Mouse (Mus musculus): ENCODE results near the gene Bpifb5.
"Not testable (repeated sequence)": the region's sequence is repeated elsewhere in the genome, so short reads cannot be mapped to it uniquely, and the experiment has no call there.

Gene Bpifb5

DNA sequence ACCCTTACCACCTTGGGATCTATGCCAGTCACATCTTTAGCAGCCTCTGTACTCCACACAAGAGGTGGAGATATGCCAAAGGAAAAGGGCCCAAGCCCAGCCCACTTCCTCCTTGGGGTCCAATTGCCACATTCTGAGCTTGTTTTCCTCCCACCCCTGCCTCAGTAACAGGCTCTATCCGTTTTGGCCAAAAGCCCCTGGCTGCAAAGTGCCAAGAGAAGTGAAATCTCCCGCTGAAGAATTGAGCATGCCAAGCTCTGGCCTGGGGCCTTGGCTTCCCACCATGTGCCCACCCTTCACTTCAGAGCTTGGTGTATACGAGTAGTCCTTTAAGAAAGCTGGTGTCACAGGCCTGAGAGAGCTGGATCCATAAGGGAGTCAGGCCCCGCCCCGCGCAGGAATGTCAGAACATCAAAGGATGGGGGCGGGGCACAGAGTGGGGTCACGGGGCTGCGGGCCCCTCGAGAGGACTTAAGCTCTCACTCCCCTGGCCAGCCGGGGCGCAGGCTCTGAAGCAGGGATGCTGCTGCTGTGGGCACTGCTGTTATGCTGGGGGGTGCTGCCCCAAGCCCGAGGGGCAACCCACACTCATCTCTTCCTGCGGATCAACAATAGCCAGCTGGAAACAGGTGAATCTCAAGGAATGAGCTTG lies at the start of gene Bpifb5:
Gene Bpifb5 (plus strand): TSS at position 478 of the 652 bp plus-strand sequence.
- DNase-seq = peak; percentile 64

DNA sequence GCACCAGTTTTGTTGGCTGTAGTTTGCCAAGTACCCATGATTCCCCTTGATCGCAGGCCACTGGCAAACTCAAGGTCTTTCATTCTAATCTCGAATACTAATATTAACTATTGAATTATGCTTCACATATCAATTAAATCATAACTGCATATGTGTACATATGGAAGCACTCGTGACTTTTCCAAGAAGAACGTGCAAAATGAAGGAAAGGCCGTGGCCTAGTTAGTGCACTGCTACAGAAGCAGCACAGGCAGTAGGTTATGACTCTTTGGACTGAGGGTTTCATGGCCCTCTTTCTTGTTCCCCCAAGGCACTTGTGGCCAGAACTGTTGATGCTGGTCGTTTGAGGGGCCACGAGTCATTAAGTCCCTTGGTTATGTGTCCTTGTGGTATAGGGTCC lies 41.6 kb upstream of the Bpifb5 start:
- DNase-seq = not testable (repeated sequence)

- DNase-seq = not testable (repeated sequence)
These were observed 40.5 kb upstream of the Bpifb5 start for GRCm38 (mm10) chr2:154183061-154183460.

DNA sequence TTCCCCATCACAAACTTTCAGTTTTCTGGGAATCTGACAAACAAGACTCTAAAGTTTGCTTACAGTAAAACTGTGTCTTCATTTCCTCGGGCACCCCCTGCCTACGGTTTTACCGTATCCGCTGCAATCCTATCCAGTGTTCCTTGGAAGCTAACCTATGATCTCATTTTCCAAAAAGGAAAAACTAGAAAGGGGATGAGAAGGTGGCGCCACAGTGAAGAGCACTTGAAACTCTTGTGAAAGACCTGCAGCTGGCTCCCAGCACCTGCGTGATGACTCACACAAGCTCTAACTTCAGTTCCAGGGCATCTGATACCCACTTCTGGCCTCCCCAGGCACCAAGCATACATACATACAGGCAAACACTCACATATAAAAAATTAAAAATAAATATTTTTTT lies 38.2 kb upstream of the Bpifb5 start:
- no peak for DNase-seq

DNA sequence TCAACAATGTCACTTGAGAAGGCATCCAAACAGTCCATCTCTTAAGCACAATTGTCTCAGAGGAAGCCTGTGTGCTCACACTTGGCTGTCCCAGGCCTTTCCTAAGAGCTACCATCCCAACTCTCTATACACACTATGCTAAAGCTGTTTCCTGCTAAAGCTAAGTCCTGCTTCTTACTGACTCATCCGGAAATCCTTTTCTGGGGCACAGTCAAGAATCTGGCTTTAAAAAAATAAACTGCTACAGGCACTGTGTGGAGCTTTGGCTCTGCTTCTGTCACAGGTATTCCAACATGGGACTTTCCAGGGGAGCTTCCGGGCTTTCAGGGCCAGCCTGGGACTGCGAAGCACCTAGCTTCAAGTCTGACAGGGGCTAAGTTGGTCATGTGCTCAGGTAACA lies 37.8 kb upstream of the Bpifb5 start:
- DNase-seq = no peak

- DNase-seq = peak; percentile 49
These were observed 36.1 kb upstream of the Bpifb5 start for GRCm38 (mm10) chr2:154187468-154187867.

- DNase-seq = no peak
These were observed 33.6 kb upstream of the Bpifb5 start for GRCm38 (mm10) chr2:154189877-154190434.

DNA sequence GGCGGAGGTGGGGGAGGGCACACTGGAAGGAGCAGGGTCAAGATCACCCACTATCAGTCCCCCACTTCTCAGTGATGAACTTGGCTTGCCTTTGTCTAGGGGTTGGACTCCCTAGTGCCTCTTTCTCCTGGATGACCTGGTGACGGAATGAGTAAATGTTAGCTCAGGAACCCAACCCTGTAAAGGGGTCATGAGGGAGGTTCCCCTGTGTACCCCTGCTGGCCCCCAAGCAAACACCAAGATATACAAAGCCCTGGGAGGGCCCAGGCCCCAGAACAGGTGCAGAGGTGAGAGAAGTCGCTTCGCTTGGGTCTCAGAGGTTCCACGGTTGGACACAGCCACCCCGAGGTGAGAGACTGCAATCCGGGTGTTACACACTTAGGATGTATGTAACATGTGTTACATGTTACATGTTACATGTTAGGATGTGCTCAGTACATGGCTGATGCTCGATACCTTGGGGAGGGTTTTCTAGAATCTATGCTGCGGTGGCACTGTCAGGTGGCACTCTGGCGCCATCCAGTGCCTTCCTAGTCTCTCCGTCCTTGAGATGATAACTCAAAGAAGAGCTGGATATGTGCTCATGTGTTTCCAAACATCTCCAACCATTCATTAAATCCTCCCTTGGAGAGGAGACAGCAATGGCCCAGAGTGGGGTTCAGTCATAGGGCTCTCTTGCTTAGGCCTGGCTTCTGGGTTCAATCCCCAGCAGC lies 32.8 kb upstream of the Bpifb5 start, which contains the start of gene Bpifb1:
Gene Bpifb1 (plus strand): TSS at position 273 of the 713 bp plus-strand sequence.
- DNase-seq = no peak

- DNase-seq = no peak
These were observed 31.4 kb upstream of the Bpifb5 start for GRCm38 (mm10) chr2:154192141-154192540.

DNA sequence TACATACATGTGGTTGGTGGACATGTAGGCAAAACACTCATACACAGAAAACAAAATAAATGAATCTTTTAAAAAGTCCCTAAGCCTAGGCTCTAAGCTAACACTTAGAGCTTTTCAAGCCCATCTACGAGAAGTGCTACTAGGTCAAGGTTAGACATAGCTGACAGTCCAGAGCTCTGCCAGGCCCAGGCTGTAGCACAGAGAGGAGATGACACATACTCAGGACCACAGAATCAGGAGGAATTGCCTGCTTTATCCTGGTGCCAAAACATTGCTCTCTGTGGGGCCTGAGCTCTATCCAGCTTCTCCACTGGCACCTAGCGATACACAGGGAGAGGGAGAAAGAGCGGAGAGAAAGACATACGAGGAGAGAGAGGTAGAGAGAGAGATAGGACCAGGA lies 30.5 kb upstream of the Bpifb5 start:
- DNase-seq = no peak

GRCm38 (mm10) chr2:154193994-154194504 lies 29.5 kb upstream of the Bpifb5 start:
- DNase-seq = no peak

GRCm38 (mm10) chr2:154197036-154197435 lies 26.5 kb upstream of the Bpifb5 start:
- no peak for DNase-seq

DNA sequence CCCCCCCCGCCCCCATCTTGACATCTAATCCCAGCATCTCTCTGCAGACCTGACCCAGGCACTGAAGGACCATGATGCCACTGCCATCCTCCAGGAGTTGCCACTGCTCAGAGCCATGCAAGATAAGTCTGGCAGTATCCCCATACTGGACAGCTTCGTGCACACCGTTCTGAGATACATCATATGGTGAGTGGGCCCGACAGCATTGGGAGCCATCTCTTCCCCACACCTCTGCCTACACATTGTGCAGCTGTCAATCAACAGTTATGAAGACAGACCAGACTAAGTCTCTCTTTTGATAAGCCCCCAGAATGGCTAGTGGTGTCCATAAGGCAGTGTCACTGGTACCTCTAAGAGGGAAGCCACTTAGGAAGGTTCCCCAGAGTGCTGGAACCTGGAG lies 18.9 kb upstream of the Bpifb5 start:
- no peak for DNase-seq

DNA sequence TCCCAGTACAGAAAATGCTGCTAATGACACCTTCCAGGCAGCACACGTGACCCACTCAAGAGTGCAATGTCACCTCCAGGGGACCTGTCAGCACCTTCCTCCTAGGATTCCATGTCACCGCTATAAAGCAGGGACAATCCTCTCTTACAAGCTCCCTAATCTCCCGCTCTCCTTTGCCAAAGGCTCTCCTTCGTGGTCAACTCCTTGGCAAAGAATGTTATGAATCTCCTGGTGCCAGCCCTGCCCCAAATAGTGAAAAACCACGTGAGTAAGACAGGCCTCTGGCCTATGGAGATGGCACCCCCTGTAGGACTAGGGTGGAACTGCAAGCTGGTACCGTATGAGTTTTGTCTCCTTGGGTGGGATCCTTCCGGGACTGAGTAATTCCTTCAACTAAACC lies 16.6 kb upstream of the Bpifb5 start:
- DNase-seq = peak; percentile 38

DNA sequence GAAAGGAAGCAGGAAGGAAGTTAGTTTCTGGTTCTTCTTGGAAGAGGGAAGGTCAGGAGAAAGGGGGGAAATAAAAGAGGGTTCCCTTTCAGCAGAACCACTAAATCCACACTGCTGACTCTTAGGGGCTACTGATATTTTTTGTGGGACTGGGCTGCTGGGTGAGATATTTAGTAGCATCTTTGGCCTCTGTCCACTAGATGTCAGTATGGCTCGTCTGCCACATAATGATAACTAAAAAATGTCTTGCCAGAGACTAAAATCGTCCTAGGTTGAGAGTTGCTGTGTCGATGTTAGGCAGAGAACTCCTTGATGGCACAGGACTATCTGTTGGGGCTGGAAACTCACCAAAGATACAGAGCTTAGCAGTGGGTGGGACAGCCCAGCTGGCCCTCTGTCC lies 14.4 kb upstream of the Bpifb5 start:
- DNase-seq = peak; percentile 48

DNA sequence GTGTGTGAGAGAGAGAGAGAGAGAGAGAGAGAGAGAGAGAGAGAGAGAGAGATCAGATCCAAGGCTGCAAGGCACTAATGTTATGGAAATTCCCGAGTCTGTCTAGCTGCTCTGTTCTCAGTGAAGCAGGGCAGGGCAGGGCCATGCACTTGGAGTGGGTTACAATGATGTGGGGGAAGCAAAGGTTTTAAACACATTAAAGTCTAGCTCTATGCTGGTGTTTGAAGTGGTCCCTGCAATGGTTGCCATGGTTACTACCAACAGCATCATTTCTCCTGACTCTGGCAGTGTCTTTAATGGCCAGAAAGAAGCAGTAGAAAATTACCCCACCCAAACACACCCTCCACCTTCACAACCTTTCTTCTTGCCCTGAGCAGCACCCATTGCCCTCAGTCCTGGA lies 12.4 kb upstream of the Bpifb5 start:
- no peak for DNase-seq

GRCm38 (mm10) chr2:154211881-154212280 lies 11.7 kb upstream of the Bpifb5 start:
- no peak for DNase-seq

DNA sequence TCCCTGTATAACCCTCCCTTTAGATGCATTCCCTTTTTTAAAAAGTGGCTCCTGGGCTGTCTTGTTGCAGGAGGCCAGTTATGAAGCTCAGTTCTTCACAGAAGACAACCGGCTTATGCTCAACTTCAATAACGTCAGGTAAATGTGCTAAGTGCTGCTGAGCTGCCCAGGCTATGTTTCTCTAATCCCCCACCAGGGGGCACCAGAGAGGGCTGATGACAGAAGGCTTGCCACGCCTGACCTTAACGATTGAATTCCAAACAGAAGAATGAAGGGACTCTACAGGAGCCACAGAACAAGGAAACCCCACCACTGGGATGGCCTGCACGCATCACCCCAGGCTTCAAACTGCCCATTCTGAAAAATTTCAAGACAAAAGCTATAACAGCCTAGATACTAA lies 8.4 kb upstream of the Bpifb5 start:
- DNase-seq = peak; percentile 84

GRCm38 (mm10) chr2:154219950-154220349 lies 3.6 kb upstream of the Bpifb5 start:
- no peak for DNase-seq

DNA sequence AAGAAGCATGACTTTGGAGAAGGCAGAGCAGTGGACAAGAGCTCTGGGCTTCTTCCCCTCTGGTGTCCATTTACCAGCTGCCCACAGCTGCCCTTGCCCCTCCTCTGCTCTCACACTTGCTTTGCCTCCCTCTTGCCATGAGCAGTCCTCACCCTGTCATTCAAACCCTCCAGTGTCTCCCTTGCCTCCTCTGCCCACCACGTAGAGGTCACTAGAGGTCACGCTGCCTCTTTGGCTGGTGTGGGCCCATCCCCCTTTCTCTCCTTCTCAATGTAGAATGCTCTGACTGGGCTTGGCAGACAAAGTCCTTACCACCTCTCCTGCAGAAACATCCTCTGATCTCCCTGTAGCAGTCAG lies 353 bp downstream of the Bpifb5 start:
- peak; percentile 53 for DNase-seq

DNA sequence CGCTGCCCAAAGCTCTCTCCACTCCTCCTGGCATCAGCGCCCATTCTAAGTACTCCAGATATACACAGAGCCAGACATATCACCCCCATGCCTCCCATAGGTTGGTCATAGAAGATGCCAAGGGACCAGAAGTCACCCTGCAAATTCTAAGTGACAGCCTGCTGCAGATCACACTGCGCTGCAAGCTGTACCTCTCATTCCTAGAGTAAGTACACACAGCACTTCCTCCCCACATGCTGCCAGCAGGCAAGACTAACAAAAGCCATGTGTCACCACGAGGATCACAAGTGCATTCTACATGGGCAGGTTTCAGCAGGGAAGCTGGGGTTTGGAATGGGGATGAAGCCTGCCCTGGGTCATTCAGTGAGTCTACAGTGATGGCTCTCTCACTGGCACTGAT lies 3.4 kb downstream of the Bpifb5 start:
- no peak for DNase-seq

GRCm38 (mm10) chr2:154227830-154228229 lies 4.3 kb downstream of the Bpifb5 start:
- no peak for DNase-seq

DNA sequence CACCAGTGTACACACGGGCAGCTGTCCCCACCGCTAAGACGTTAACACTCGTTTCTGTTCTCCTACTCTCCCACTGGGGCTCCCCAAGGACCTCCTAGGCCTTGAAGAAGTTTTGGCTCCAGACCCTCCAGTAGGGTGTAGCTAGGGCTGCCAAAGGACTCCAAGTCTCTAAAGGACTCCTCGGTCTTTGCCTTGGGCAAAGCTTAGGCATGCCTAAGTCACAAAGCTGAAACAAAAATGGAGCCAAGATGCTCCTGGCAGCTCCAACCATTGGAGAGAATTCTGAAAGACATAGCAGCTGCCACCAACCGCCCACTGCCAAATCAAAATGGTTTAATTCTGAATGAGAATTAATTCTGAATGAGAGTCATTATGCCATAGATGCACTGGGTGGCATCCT lies 9.9 kb downstream of the Bpifb5 start:
- DNase-seq = no peak

DNA sequence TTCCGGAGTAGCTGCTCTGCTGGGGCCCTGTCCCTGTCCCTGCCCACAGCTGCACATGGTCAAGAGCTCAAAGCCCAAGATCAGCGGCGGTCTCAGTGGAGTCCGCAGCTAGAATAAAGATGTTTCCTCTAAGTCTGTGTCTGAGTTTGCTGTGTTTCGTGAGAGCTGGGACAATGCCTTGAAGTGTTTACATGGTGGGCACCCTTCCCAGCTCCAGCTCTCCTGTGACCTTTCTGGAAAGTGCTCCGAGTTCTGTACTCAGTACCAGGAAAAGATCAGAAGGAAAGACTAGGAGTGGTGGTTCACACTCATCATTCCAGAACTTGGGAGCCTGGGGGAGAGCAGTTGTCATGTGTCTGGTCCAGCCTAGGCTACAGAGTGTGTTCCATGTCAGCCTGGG lies 17.2 kb downstream of the Bpifb5 start:
- DNase-seq = no peak

Measured in retina, postnatal 1 day (tissue).